Mouse (Mus musculus) granulocyte monocyte progenitor cell, adult 5-6 weeks (primary cell): ENCODE measurements at regions not wholly inside any gene's neighbourhood (a gene's known extent, or its start where the extent isn't known, plus 50 kb on each side); places are given as distances from the start of the nearest gene placed in this dataset.

Experiments used
- ATAC-seq: replicated peaks from 2 replicates; pipeline ENCODE4 v1.8.0; 2016; ENCODE audit warnings: mild to moderate bottlenecking, moderate TSS enrichment, inconsistent platforms; ENCODE audit not compliant: poor library complexity, severe bottlenecking

DNA sequence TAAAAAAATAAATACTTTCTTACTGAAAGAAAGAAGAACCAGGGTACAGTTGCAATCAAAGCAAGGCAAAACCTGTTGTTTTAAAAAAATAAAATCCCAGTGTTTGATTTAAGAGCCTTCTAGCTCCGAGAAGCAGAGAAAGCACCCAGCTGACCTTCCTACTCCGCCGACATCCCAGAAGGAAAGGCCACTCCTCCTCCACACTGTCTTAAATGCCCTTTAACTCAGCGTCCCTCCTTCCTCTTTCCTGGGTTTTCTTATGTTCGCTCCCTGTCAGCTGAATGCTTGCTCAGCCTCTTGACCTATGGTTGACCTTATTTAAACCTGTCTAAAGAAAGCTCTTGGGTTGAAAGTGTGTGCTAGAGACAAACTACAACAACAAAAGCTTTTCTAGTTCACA is 79.1 kb downstream of the Sptssa start:
- no peak for ATAC-seq

DNA sequence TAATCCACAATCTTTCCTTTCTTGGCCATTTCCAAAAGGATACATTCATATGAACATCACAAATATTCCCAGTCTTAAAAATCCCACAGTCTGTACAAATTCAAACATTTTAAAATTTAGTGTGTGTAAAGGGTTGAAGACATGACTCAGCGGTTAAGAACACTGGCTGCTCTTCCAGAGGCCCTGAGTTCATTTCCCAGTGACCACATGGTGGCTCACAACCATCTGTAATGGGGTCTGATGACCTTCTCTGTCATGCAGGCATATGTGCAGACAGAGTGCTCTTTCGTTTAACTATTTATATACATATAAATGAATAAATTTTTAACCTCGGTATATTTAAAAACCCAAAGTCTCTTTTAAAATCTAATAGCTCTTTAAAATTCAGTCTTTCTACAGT is 79.6 kb downstream of the Sptssa start:
- no peak for ATAC-seq

DNA sequence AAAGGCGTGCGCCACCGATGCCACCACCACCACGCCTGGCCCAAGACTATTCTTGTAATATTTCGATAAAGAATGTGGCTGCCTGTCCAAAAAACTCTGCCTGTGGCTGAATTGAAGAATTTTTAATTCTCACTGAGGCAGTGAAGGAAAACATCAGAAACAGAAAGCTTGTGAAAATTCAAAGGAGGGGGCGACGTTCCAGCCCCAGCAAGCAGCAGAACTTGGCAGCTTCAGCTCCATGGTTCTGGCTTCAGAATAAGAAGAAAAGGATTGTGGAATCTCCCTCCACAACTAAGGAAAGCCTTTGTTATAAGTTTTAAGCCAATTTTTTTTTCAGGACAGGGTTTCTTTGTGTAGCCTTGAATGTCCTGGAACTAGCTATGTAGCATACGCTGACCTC is 83.5 kb downstream of the Sptssa start:
- no peak for ATAC-seq

DNA sequence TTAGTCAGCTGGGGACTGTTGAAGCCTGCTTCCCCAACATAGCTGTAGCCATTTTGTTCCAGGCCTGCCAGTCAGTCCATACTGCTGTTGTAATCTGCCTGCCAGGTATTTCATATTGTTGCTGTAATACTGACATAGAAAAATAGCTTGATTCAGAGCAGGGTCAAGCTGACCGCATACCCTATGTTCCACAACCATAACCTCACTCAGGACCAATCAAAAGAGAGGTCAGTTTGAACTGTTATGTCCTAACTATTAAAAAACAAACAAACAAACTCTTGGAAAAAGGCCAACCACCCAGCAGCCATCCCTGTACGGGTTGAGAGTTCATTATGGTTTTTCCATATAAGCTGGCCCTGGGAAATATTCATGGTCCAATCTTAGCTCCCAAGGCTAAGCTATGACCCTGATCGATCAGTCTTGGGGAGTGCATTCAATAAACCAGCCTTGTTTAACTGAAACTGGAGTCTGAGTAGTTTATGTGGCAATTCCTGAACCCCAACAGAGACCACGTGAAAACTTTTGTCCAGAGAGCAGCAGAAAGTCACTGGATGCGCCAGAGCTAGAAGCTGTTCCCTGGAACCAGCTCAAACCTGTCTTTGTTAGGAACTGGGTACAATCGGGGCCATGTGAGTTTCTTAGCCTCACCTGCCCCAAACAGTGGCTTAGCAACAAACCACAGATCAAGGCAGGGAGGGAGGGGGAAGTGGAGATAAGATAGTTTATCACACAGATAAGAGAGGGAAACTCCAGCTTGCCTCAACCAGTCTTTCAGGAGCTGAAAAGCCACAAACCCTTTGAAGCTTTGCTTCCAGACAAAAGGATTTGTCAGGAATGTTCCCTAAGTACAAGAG is 88.1 kb downstream of the Sptssa start:
- ATAC-seq: no peak

DNA sequence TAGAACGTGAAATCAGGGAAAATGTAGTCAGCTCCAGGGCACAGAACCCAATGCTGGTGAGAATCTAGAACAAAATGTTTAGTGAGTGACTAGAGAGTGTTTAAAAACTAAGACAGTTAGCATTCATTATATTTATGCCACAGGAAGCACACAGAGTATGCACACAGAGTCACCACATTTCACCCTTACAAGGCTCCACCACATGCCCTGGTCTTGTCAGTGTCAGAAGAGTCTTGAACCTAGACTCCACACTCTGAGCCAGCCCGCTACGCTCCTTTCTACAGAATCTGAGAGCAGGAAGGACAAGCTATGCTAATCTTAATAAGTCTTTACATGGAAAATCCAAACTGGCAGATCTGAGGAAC is 89.0 kb downstream of the Sptssa start:
- ATAC-seq: no peak

DNA sequence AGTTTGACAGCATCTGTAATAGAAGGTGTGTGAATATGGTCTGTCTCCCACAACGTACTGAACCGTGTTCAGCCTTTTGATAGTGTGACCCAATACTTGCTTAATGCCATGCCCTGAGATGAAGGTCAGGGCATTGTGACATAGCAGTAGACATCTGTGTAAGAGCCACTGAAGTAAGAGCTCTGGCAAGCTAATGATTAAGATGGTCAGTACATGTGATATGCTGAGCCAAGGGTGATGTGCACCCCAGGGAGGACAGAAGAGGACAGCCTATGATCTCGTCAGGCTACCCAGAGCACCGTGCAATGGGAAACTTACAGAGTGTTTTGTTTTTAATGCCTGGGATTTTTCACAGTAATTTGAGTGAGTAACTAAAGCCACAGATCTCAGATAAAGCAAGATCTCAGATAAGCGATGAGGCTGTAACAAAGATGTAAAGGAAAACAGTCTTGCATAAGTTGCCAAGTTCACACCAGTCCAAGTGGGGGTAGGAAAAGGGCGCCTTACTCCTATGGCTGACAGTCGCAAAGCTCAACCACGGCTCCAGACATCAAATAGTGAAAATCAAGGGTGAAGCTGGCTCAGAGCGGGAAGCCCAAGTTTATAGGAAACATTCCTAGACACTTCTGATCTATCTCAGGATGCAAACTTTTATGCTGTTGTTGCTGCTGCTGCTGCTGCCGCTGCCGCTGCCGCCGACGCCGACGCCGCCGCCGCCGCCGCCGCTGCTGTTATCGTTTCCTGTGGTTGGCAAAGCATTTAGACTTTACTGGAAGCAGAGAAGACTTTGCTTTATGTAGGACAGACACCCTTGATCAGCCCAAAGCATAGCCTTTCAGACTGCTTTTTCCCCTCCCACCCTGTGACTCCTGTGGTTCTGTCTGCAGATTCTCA is 89.6 kb downstream of the Sptssa start:
- ATAC-seq: peak; percentile 96

DNA sequence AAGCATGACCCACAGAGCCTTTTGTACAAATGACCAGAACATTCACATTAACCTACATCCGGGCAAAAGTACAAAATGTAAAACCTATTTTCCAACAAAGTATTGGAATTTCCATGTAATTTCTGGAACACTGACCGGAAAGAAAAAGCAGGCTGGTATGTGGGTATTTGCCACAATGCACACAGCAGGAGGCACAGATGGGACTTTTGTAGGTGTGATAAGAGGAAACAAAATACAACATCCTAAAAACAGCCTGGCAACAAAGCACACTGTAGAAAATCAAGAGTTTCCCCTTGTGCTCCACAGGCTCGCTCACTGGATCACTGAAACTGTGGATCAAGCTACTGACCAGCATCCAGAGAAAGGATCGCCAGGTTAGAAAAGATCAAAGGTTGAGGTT is 94.4 kb downstream of the Sptssa start:
- ATAC-seq: no peak

DNA sequence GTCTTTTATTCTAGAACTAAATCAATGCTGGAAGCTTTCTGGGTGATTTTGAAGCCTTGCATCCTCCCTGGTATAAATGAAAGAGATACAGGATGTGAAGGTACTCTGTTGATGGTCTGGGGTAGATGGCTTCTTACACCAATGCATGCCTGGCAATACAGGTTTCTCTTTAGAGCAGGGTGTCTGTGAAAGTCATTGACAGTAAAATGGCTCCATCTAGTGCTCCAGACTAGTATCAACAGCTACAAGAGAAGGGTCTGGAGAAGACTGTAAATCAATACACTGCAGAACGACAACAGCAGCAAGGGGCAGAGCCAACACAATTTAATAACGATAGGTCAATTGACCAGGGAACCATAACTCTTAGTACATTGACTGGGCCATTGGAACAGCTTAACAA is 98.3 kb downstream of the Sptssa start:
- ATAC-seq: peak; percentile 70

DNA sequence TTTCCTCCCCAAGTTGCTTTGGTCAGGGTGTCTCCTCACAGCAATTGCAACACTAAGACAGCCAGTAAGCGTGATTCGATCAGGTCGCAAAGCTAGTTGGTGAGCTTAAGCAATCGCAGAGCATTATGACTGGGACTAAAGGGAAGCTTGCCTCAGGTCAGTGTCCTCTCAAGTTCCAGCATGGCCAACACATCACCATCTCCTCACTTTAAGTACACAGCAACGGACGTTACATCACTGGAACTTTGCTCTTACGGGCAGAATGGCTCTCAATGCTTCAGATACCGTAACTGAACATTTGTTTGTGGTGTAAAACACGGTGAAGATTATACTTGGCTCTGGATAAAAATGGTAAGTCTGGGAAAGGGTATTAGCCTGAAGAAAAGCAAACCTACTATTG is 106.7 kb downstream of the Sptssa start:
- ATAC-seq: no peak

DNA sequence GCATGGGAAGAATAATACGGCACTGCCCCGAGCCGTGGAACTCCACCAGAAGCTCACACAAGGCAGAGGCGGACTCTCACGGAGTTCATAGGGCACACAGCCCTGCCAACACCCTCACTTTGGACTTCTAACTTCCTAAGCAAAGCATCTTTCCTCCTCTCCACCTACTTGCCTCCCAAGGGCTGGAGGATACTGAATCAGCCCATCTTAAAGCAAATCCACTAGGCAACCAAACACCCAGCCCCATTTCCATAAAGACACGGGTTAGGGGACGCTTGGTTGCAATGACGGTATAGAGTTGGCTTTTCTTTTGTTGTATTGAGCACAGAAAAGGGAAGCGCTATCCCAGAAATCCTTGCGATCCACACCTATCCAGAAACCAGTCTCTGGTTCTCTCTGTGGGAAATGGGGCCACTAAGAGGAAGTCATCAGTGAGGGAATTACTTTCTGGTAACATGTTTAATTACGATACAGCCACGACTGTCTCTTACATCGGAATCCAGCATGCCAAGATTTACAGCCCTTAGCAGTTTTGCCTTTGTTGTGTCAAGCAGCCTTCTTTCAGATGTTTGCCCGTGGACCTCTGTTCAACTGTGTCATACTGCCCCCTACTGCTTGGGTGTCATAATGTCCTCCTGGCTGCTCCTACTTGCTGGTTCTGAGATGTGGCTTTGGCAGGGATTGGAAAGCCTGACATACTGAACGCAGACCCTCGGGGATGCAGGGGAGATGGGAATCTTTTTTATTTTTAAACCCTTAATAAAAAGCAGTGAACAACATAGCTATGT is 110.4 kb downstream of the Sptssa start:
- ATAC-seq: peak; percentile 86

DNA sequence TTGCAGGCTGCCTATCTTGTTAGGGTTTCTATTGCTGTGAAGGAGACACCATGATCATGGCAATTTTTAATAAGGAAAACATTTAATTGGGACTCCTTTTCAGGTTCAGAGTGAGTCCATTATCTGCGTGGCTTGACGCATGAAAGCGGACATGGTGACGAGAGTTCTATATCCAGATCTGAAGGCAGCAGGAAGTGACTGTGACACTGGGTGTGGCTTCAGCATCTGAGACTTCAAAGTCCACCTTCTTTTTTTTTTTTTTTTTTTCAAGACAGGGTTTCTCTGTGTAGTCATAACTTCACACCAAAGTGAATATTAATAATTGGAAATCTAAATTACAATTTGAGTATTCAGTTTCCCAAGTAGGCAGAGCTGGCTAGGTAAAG is 118.1 kb downstream of the Sptssa start:
- ATAC-seq: no peak

DNA sequence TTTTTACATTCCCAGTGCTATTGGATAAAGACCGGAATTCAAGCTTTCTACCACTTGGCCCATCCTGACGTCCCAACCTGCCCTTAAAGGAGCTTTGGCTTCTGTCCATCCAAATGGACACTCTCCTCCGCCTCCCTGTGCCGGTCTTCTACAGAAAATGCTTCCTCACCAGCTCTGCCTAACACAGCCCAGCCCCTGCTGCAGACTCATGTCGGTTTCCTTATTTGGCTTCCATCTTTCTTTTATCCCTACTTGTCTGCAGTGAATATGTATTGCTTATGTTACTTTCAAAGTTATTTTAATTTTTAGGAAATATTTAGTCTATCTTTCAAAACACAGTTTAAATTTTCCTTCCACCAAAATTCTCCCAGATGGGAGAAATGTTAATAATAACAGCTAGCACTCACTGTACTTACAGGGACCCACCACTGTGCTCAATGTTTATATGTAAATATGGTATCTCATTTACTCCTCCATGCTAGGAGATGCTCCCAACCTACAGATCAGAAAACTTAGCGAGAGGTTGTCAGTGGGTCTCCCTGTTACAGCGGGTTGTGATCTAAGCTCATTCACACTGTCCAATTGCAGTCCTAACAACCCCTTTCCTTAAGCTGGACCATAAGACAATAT is 118.6 kb downstream of the Sptssa start:
- no peak for ATAC-seq

DNA sequence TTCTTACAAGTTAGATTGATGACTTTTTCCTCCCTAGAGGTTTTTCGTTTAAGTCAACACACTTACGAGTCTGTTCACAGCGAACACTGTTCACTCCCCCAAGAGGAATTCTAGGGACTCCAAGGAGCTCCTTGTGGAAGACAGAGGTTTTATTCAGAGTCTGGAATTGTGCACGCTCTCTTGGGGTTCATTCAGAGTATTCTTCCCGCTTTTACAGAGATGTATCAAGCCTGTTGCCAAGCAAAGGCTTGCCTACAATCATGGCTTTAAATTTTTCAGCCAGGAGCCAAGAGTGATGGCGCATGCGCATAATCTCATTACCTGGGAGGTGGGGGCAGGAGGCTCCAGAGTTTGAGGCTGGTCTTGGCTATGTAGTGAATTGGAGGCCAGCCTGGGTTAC is 119.4 kb downstream of the Sptssa start:
- no peak for ATAC-seq

DNA sequence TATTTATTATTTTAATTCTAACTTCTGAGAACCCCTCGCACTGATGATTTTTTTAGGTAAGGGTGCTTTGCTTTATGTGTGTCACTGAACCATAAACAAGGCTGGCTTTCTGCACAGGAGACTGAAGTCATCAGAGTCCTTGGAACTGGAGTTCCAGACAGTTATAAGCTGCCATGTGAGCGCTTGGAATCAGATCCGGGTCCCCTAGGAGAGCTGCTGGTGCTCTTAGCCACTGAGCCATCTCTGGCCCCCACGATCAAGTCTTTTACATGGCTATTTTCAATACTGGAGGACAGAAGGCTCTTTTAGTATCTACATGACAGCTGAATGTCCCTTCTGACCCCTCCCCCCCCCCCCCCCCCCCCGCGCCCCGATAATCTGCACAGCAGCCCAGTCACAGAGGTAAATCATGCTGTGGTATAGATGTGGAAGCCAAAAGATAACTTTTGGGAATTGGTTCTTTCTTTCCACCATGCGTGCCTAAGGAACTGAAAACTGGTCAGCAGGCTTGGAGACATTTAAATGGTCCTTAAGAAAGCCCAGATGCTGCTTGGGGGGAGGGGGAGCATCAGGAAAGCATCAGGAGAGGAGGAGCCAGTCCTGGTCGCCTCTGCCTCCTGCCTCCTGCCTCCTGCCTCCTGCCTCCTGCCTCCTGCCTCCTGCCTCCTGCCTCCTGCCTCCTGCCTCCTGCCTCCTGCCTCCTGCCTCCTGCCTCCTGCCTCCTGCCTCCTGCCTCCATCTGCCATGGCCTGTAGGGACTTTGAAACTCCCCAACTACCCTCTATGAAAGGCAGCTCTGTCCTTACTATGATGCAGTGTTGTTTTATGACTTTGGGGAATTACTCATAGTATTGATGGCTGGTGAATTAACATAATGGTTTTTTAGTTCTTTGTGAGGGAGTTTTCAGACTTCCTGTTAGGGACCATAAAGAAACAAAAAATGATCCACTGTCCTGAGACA is 120.5 kb downstream of the Sptssa start:
- no peak for ATAC-seq

DNA sequence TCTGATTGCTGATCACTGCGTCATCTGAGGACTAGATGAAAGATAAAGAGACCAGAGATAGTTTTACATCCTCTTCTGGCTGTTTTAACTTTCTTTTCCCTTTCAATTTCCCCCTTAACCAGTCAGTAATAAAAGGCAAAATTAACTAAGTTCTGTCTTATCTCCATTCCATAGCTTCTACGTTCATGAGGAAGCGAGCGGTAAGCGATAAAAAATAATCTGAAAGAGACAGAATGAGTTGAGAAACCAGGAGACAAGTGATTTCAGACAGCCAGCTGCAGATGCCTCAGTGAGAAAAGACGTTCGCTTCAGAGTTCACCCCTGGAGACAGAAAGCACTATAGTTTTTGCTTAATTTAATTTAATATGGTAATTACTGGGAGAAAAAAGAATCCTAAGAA is 121.5 kb downstream of the Sptssa start:
- no peak for ATAC-seq

DNA sequence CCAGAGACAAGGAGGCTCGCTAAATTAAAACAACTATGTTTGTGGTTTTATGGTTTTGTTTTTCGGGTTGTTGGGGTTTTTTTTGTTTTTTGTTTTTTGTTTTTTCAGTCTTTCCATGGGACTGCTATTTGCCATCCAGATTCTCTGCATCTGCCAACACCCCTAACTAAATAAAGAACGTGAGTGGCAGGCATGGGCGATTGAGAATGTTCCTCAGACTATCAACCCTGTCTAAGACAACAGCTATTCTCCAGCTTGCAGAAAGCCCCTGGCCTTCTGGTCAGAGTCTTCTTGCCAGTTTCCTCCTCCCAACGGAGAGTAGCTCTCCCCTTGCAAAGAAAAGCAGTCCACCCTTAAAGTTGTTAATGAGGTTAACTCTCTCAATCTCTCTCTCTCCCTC is 123.2 kb downstream of the Sptssa start:
- no peak for ATAC-seq

DNA sequence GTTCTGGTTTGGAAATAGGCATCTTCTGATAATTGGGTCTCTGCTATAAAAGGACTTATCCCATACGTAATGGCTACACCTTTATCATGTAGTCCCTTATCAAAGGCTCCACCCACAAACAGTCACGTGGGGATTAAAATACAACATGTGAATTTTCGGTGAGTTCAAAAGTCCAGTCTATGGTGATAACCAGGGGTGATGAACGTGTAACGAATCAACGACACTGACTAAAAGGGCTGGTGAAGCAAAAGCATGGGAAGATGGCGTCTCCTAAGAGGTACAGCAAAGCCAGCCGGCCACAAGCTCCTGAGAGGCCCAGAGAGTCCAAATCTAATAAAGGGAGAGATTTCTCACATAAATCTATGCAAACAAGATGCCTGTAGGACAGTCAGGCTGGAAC is 124.3 kb downstream of the Sptssa start:
- no peak for ATAC-seq

DNA sequence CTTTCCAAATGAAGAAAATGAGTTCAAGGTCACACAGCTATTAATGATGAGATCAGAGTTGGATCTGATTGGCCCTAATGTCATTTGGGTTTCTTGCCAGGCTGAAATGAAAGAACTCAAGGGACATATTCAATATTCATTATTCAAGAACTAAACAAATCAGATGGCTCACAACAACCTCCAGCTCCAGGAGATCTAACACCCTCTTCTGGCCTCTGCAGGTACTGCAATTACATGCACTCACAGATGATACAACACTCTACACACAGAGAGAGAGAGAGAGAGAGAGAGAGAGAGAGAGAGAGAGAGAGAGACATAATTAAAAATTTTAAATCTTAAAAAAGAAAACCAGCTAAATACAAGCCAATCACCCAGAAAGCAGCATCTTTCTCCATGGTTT is 128.3 kb downstream of the Sptssa start:
- ATAC-seq: 0 out of 2 replicates have a peak, but pooled peaks have one; percentile 33

DNA sequence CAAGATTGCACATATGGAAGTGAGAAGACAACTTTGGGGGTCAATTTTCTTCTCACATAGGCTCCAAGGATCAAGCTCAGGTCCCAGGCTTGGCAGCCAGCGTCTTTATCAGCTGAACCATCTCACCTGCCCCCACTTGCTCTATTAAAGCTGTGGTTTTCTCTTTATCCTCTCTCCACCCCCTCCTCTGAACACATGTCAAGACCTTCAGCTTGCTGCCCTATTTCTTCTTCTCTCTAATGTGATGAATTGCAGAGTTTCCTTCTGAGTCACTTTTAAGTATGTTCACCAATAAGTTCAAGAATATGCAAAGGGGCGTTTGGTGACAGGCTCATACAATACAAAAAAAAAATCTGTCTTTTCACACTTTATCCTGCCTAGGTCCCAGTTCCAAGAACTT is 128.8 kb downstream of the Sptssa start:
- ATAC-seq: no peak
